Mouse (Mus musculus): Measurements from ENCODE around the gene Ccl20. TPM values are rescaled to one million over a fixed set of nuclear protein-coding genes. Genes with fewer than 3 reads are reported as not detected.

Ccl20 gene
- polyA plus RNA-seq, 2 experiments, result 0.13 TPM; not detected in 1

DNA sequence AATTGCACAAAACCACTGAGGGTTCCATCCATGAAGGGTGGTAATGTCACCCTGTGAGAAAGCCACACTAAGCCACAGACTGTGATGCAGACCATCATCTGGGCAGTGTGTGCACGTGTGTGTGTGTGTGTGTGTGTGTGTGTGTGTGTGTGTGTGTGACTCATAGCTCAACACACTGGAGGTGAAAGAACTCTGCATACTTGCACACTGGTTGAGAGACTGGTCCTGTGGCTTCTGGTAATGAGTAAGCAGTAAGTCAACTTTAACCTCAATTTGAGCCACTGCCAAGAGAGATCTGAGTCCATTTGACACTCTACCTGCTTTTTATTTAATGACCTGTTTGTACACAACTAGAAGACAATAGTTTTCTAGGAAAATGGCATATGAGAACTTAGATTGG is 40.3 kb downstream of the Ccl20 start:
- ATAC-seq (ENCODE audit: low FRiP score, low read depth) (no peak), DNase-seq (ENCODE audit: low spot score) (no peak)
- H3K9ac ChIP-seq (ENCODE audit: low read depth, low read length, severe bottlenecking), result no peak overlapping the region
- no peak overlapping the region for H3K27ac ChIP-seq (replicated peaks; ENCODE audit: low read depth, low read length)
- no peak overlapping the region for H3K4me3 ChIP-seq (replicated peaks; ENCODE audit: low read length)
- H3K4me1 ChIP-seq (ENCODE audit: control insufficient read depth, insufficient read depth, low read length), result no peaks in the 10 kb centered on the region
- H3K9me3 ChIP-seq (ENCODE audit: control insufficient read depth, low read length), result no peaks in the 10 kb centered on the region
- no peak for TF ChIP-seq POLR2A (IDR thresholded peaks at IDR 0.05; ENCODE audit: borderline replicate concordance, extremely low read depth, insufficient read depth, insufficient read length)
- WGBS, result 27% methylated on average over 1 of the region's 1 CpGs
- H3K27me3 ChIP-seq (ENCODE audit: control insufficient read depth, insufficient read depth, low read length), result no peaks in the 10 kb centered on the region
- H3K4me2 ChIP-seq (replicated peaks; ENCODE audit: low read depth, low read length, severe bottlenecking), result no peak overlapping the region
- no peaks in the 10 kb centered on the region for H3K36me3 ChIP-seq (ENCODE audit: control insufficient read depth, insufficient read depth, low read length)

DNA sequence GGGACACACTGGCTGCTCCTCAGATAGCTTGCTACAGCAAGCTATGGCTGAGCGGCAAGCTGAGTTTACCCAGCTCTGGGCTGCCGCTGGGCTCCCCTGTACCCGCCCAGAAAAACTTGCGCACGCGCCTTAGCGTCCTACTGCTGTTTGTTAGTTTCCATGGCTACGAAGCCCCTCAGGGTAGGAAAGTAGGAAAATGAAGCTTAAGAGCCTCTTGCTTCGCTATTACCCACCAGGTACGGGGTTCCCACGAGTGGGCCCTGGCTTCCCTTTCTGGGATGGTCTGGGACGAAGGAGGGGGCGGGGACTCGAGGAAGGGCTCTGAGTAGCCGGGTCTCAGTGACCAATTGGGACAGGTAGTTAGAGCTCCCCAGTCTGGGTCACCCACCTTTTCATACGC is 43.0 kb downstream of the Ccl20 start, which contains the start of gene Daw1:
Daw1 (plus strand) TSS at position 150 of the 400 bp plus-strand sequence.
- WGBS, result under 1% methylated on average over 15 of the region's 16 CpGs
- peak; percentile 94 for ATAC-seq (ENCODE audit: low FRiP score, low read depth)

GRCm38 (mm10) chr1:83161658-83162057 is 45.1 kb downstream of the Ccl20 start:
- Histone ChIP-seq H3K27ac (replicated peaks; ENCODE audit: low read depth, low read length) (no peak overlapping the region), H3K4me1 (ENCODE audit: control insufficient read depth, insufficient read depth, low read length) (no peaks in the 10 kb centered on the region), H3K4me3 (replicated peaks; ENCODE audit: low read length) (no peak overlapping the region), H3K9me3 (ENCODE audit: control insufficient read depth, low read length) (no peaks in the 10 kb centered on the region), H3K36me3 (ENCODE audit: control insufficient read depth, insufficient read depth, low read length) (no peaks in the 10 kb centered on the region), H3K9ac (ENCODE audit: low read depth, low read length, severe bottlenecking) (no peak overlapping the region), H3K27me3 (ENCODE audit: control insufficient read depth, insufficient read depth, low read length) (no peaks in the 10 kb centered on the region), H3K4me2 (replicated peaks; ENCODE audit: low read depth, low read length, severe bottlenecking) (no peak overlapping the region)
- ATAC-seq (ENCODE audit: low FRiP score, low read depth) (no peak), DNase-seq (ENCODE audit: low spot score) (no peak)
- TF ChIP-seq POLR2A (IDR thresholded peaks at IDR 0.05; ENCODE audit: borderline replicate concordance, extremely low read depth, insufficient read depth, insufficient read length), result no peak
- 79% methylated on average over 3 of the region's 3 CpGs for WGBS

More for the DNA sequence above, 43.0 kb downstream of the Ccl20 start, which contains the start of gene Daw1:
- peak; percentile 87 for DNase-seq (ENCODE audit: low spot score)
- H3K4me3 ChIP-seq (replicated peaks; ENCODE audit: low read length), result peak within 1 kb of the TSS; percentile 49
- TF ChIP-seq POLR2A (IDR thresholded peaks at IDR 0.05; ENCODE audit: borderline replicate concordance, extremely low read depth, insufficient read depth, insufficient read length), result no peak
- H3K4me1 ChIP-seq (ENCODE audit: control insufficient read depth, insufficient read depth, low read length), result no peaks in the 10 kb centered on the region
- H3K4me2 ChIP-seq (replicated peaks; ENCODE audit: low read depth, low read length, severe bottlenecking), result peak within 1 kb of the TSS; percentile 63
- H3K27ac ChIP-seq (replicated peaks; ENCODE audit: low read depth, low read length), result no peak within 1 kb of the TSS; the same call in 1 of the 2 replicates
- no peaks in the 10 kb centered on the region for H3K27me3 ChIP-seq (ENCODE audit: control insufficient read depth, insufficient read depth, low read length)
- H3K36me3 ChIP-seq (ENCODE audit: control insufficient read depth, insufficient read depth, low read length), result no peaks in the 10 kb centered on the region
- no peaks in the 10 kb centered on the region for H3K9me3 ChIP-seq (ENCODE audit: control insufficient read depth, low read length)
- peak within 1 kb of the TSS; percentile 55 for H3K9ac ChIP-seq (ENCODE audit: low read depth, low read length, severe bottlenecking)

DNA sequence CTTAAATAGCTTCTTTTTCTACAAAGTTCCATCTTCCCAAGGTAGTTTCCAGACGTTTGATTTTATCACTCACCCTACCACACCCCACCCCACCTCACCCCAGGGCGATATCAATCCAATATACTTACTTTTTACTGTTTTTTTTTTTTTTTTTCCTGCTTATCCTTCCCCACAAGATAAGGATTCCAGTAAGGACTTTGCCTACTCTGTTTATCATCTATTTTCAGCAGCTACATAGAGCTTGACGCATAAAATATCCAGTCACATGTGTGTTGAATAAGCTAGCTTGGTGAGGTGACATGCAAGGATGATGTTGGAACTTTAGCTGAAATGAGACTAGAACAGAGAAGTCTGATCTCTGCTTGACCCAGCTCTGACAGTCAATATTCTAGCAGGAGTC is 47.5 kb downstream of the Ccl20 start:
- Histone ChIP-seq H3K9ac (ENCODE audit: low read depth, low read length, severe bottlenecking) (no peak overlapping the region), H3K4me3 (replicated peaks; ENCODE audit: low read length) (no peak overlapping the region), H3K4me1 (ENCODE audit: control insufficient read depth, insufficient read depth, low read length) (no peaks in the 10 kb centered on the region), H3K9me3 (ENCODE audit: control insufficient read depth, low read length) (no peaks in the 10 kb centered on the region), H3K4me2 (replicated peaks; ENCODE audit: low read depth, low read length, severe bottlenecking) (no peak overlapping the region), H3K36me3 (ENCODE audit: control insufficient read depth, insufficient read depth, low read length) (no peaks in the 10 kb centered on the region), H3K27me3 (ENCODE audit: control insufficient read depth, insufficient read depth, low read length) (no peaks in the 10 kb centered on the region), H3K27ac (replicated peaks; ENCODE audit: low read depth, low read length) (no peak overlapping the region)
- no peak for TF ChIP-seq POLR2A (IDR thresholded peaks at IDR 0.05; ENCODE audit: borderline replicate concordance, extremely low read depth, insufficient read depth, insufficient read length)
- DNase-seq (ENCODE audit: low spot score) (no peak), ATAC-seq (ENCODE audit: low FRiP score, low read depth) (no peak)
- 70% methylated on average over 3 of the region's 3 CpGs for WGBS

Other genes with a start within 250 kb of the Ccl20 start
- gene A030005L19Rik, start 203.4 kb upstream of the Ccl20 start, polyA plus RNA-seq (2012; rRNA removed), result 0.55 and 1.9 TPM in 2 replicates
- gene A030005L19Rik, start 203.4 kb upstream of the Ccl20 start, polyA plus RNA-seq (2014; fragmentation: Nextera tagmentation; extraction: Ambion mirVana), result 0.23 TPM in 1 of 2 replicates, not detected in the other
- not detected in 2 replicates for gene A030014E15Rik, start 191.8 kb upstream of the Ccl20 start, polyA plus RNA-seq (2012; rRNA removed)
- gene A030014E15Rik, start 191.8 kb upstream of the Ccl20 start, polyA plus RNA-seq (2014; fragmentation: Nextera tagmentation; extraction: Ambion mirVana), result not detected in 2 replicates
- gene Gm6217, start 185.4 kb upstream of the Ccl20 start, polyA plus RNA-seq (2012; rRNA removed), result 0.08 TPM in 1 of 2 replicates, not detected in the other
- gene Gm6217, start 185.4 kb upstream of the Ccl20 start, polyA plus RNA-seq (2014; fragmentation: Nextera tagmentation; extraction: Ambion mirVana), result not detected in 2 replicates
- 0.08 TPM in 1 of 2 replicates, not detected in the other for gene A030003K21Rik, start 173.4 kb upstream of the Ccl20 start, polyA plus RNA-seq (2012; rRNA removed)
- 0.33 TPM in 1 of 2 replicates, not detected in the other for gene A030003K21Rik, start 173.4 kb upstream of the Ccl20 start, polyA plus RNA-seq (2014; fragmentation: Nextera tagmentation; extraction: Ambion mirVana)
- 0.14 TPM in 1 of 2 replicates, not detected in the other for gene Gm7544, start 160.8 kb upstream of the Ccl20 start, polyA plus RNA-seq (2012; rRNA removed)
- not detected in 2 replicates for gene Gm7544, start 160.8 kb upstream of the Ccl20 start, polyA plus RNA-seq (2014; fragmentation: Nextera tagmentation; extraction: Ambion mirVana)
- gene Gm47955, start 156.5 kb upstream of the Ccl20 start, polyA plus RNA-seq (2012; rRNA removed), result not detected in 2 replicates
- not detected in 2 replicates for gene Gm47955, start 156.5 kb upstream of the Ccl20 start, polyA plus RNA-seq (2014; fragmentation: Nextera tagmentation; extraction: Ambion mirVana)
- gene Gm47959, start 116.2 kb upstream of the Ccl20 start, polyA plus RNA-seq (2012; rRNA removed), result not detected in 2 replicates
- not detected in 2 replicates for gene Gm47959, start 116.2 kb upstream of the Ccl20 start, polyA plus RNA-seq (2014; fragmentation: Nextera tagmentation; extraction: Ambion mirVana)
- gene Slc19a3, start 78.3 kb upstream of the Ccl20 start, polyA plus RNA-seq (2012; rRNA removed), result 1.2 and 1.3 TPM in 2 replicates
- gene Slc19a3, start 78.3 kb upstream of the Ccl20 start, polyA plus RNA-seq (2014; fragmentation: Nextera tagmentation; extraction: Ambion mirVana), result 0.35 and 0.54 TPM in 2 replicates
- gene Krtap28-10, start 74.3 kb upstream of the Ccl20 start, polyA plus RNA-seq (2012; rRNA removed), result not detected in 2 replicates
- not detected in 2 replicates for gene Krtap28-10, start 74.3 kb upstream of the Ccl20 start, polyA plus RNA-seq (2014; fragmentation: Nextera tagmentation; extraction: Ambion mirVana)
- gene Gm47969, start 71.8 kb upstream of the Ccl20 start, polyA plus RNA-seq (2012; rRNA removed), result not detected in 2 replicates
- not detected in 2 replicates for gene Gm47969, start 71.8 kb upstream of the Ccl20 start, polyA plus RNA-seq (2014; fragmentation: Nextera tagmentation; extraction: Ambion mirVana)
- not detected in 2 replicates for gene A030005K14Rik, start 57.4 kb upstream of the Ccl20 start, polyA plus RNA-seq (2012; rRNA removed)
- gene A030005K14Rik, start 57.4 kb upstream of the Ccl20 start, polyA plus RNA-seq (2014; fragmentation: Nextera tagmentation; extraction: Ambion mirVana), result not detected in 2 replicates
- 0.09 and 0.13 TPM in 2 replicates for gene Krtap28-13, start 55.8 kb upstream of the Ccl20 start, polyA plus RNA-seq (2012; rRNA removed)
- not detected in 2 replicates for gene Krtap28-13, start 55.8 kb upstream of the Ccl20 start, polyA plus RNA-seq (2014; fragmentation: Nextera tagmentation; extraction: Ambion mirVana)
- 0.36 and 0.45 TPM in 2 replicates for gene Daw1, start 43.0 kb downstream of the Ccl20 start, polyA plus RNA-seq (2012; rRNA removed)
- 0.18 and 0.29 TPM in 2 replicates for gene Daw1, start 43.0 kb downstream of the Ccl20 start, polyA plus RNA-seq (2014; fragmentation: Nextera tagmentation; extraction: Ambion mirVana)